Mouse (Mus musculus) myocyte (in vitro differentiated cells): Measurements from ENCODE around the gene Gjd2. TPM values are rescaled to one million over a fixed set of nuclear protein-coding genes. Genes with fewer than 3 reads are reported as not detected.

Experiments
- H3K27me3 ChIP-seq: one replicate; pipeline ENCODE4 v1.6.1; 2011; ENCODE audit not compliant: control insufficient read depth, insufficient read depth, insufficient read length
- H3K36me3 ChIP-seq: one replicate; pipeline ENCODE4 v1.6.1; 2011; ENCODE audit not compliant: control insufficient read depth, insufficient read depth
- H3K4me2 ChIP-seq: one replicate; pipeline ENCODE4 v1.6.1; 2011; ENCODE audit warnings: low read depth, control low read depth
- H3K4me3 ChIP-seq: one replicate; pipeline ENCODE4 v1.5.1; 2011; ENCODE audit warnings: mild to moderate bottlenecking, control low read depth, moderate library complexity
- H3K79me2 ChIP-seq: one replicate; pipeline ENCODE4 v1.6.1; 2011; ENCODE audit not compliant: control insufficient read depth, insufficient read depth
- H3ac ChIP-seq: one replicate; pipeline ENCODE4 v1.6.1; 2011; ENCODE audit not compliant: control insufficient read depth, insufficient read length
- CEBPB ChIP-seq: IDR thresholded peaks from 2 replicates; pipeline ENCODE4 v1.6.1; 2011; ENCODE audit warnings: mild to moderate bottlenecking, moderate library complexity; ENCODE audit not compliant: poor library complexity, insufficient read depth, severe bottlenecking
- E2F4 ChIP-seq: IDR thresholded peaks from one replicate; pipeline ENCODE4 v1.6.1; 2011; ENCODE audit warnings: mild to moderate bottlenecking, control low read depth, moderate library complexity; ENCODE audit not compliant: insufficient read depth
- MAX ChIP-seq: IDR thresholded peaks from one replicate; pipeline ENCODE4 v1.6.1; 2011; ENCODE audit warnings: low read depth, mild to moderate bottlenecking, control low read depth
- MYOD1 ChIP-seq, 3 experiments: IDR thresholded peaks; one replicate each; pipeline ENCODE4 v1.6.1; 2011; ENCODE audit warnings: control low read depth in 2 of 3, low read depth in 2 of 3, mild to moderate bottlenecking in 2 of 3, moderate library complexity in 1 of 3; ENCODE audit not compliant: insufficient read length in 2 of 3, control insufficient read depth in 1 of 3
- MYOG ChIP-seq, 3 experiments: IDR thresholded peaks; one replicate each; pipeline ENCODE4 v1.6.1; 2011; ENCODE audit warnings: control low read depth in 2 of 3, low read depth in 2 of 3, mild to moderate bottlenecking in 2 of 3; ENCODE audit not compliant: insufficient read length in 2 of 3, control insufficient read depth in 1 of 3, insufficient read depth in 1 of 3
- POLR2A ChIP-seq: IDR thresholded peaks from one replicate; pipeline ENCODE4 v1.6.1; 2011; ENCODE audit warnings: low read depth, mild to moderate bottlenecking, control low read depth, moderate library complexity; ENCODE audit not compliant: insufficient read length
- POLR2AphosphoS2 ChIP-seq: IDR thresholded peaks from one replicate; pipeline ENCODE4 v1.6.1; 2011; ENCODE audit warnings: low read depth, control low read depth; ENCODE audit not compliant: insufficient read length
- REST ChIP-seq: IDR thresholded peaks from one replicate; pipeline ENCODE4 v1.6.1; 2011; ENCODE audit warnings: mild to moderate bottlenecking, control low read depth, moderate library complexity; ENCODE audit not compliant: insufficient read depth, insufficient read length
- SRF ChIP-seq: IDR thresholded peaks from one replicate; pipeline ENCODE4 v1.6.1; 2011; ENCODE audit warnings: low read depth; ENCODE audit not compliant: control insufficient read depth, insufficient read length
- TCF12 ChIP-seq: IDR thresholded peaks from one replicate; pipeline ENCODE4 v1.6.1; 2011; ENCODE audit warnings: mild to moderate bottlenecking, control low read depth; ENCODE audit not compliant: poor library complexity, insufficient read depth, severe bottlenecking
- TCF3 ChIP-seq: IDR thresholded peaks from one replicate; pipeline ENCODE4 v1.6.1; 2011; ENCODE audit warnings: low read depth, control low read depth; ENCODE audit not compliant: insufficient read length
- USF1 ChIP-seq: IDR thresholded peaks from one replicate; pipeline ENCODE4 v1.6.1; 2011; ENCODE audit warnings: low read depth, mild to moderate bottlenecking, control low read depth, moderate library complexity
- polyA plus RNA-seq: library from polyadenylated mRNA; unstranded; fragments of >200 nt; fragmentation: generic; extraction: Trizol; gene quantifications from one replicate; pipeline ENCODE4 v1.2.1, GENCODE M21; 2012; ENCODE audit warnings: missing spikeins

Gene Gjd2
- polyA plus RNA-seq, 1 experiment = not detected

- TF ChIP-seq POLR2AphosphoS2 = no peak
- no peak for TF ChIP-seq MYOD1 (IDR thresholded peaks at IDR 0.05; ENCODE audit: control insufficient read depth in 1 of 3, insufficient read length in 2 of 3, low read depth in 2 of 3)
- TF ChIP-seq MYOG (IDR thresholded peaks at IDR 0.05; ENCODE audit: control insufficient read depth in 1 of 3, insufficient read depth in 1 of 3, insufficient read length in 2 of 3, low read depth in 2 of 3) = no peak
- TF ChIP-seq USF1 = no peak
- no peak for TF ChIP-seq REST
- H3K27me3 ChIP-seq = peaks cover 15% of the 10 kb centered on the region
- no peak overlapping the region for H3K4me3 ChIP-seq
- no peak overlapping the region for H3K4me2 ChIP-seq
- no peaks in the 10 kb centered on the region for H3K36me3 ChIP-seq
- H3ac ChIP-seq = no peak overlapping the region
- H3K79me2 ChIP-seq = no peaks in the 10 kb centered on the region
Observed at GRCm38 (mm10) chr2:114023383-114023782, 10.0 kb upstream of the Gjd2 start.

- Histone ChIP-seq H3K27me3 (peaks cover 27% of the 10 kb centered on the region), H3K4me3 (no peak overlapping the region), H3K79me2 (no peaks in the 10 kb centered on the region), H3K36me3 (no peaks in the 10 kb centered on the region), H3K4me2 (no peak overlapping the region), H3ac (no peak overlapping the region)
- TF ChIP-seq E2F4 = no peak
- no peak for TF ChIP-seq POLR2AphosphoS2
- TF ChIP-seq REST = no peak
- TF ChIP-seq TCF12 = no peak
- TF ChIP-seq MAX = no peak
- no peak for TF ChIP-seq SRF
- no peak for TF ChIP-seq MYOD1 (IDR thresholded peaks at IDR 0.05; ENCODE audit: control insufficient read depth in 1 of 3, insufficient read length in 2 of 3, low read depth in 2 of 3)
- no peak for TF ChIP-seq MYOG (IDR thresholded peaks at IDR 0.05; ENCODE audit: control insufficient read depth in 1 of 3, insufficient read depth in 1 of 3, insufficient read length in 2 of 3, low read depth in 2 of 3)
- TF ChIP-seq TCF3 = no peak
- no peak for TF ChIP-seq CEBPB
- TF ChIP-seq POLR2A = no peak
- no peak for TF ChIP-seq USF1
Observed at GRCm38 (mm10) chr2:114020210-114020563, 6.8 kb upstream of the Gjd2 start.

- no peaks in the 10 kb centered on the region for H3K36me3 ChIP-seq
- no peak overlapping the region for H3ac ChIP-seq
- H3K4me2 ChIP-seq = no peak overlapping the region
- H3K4me3 ChIP-seq = no peak overlapping the region
- no peaks in the 10 kb centered on the region for H3K79me2 ChIP-seq
- peaks cover 29% of the 10 kb centered on the region for H3K27me3 ChIP-seq
- TF ChIP-seq E2F4 = no peak
- no peak for TF ChIP-seq USF1
- TF ChIP-seq REST = no peak
- TF ChIP-seq POLR2AphosphoS2 = no peak
- TF ChIP-seq MYOD1 (IDR thresholded peaks at IDR 0.05; ENCODE audit: control insufficient read depth in 1 of 3, insufficient read length in 2 of 3, low read depth in 2 of 3) = no peak
- no peak for TF ChIP-seq POLR2A
- TF ChIP-seq TCF3 = no peak
- TF ChIP-seq MYOG (IDR thresholded peaks at IDR 0.05; ENCODE audit: control insufficient read depth in 1 of 3, insufficient read depth in 1 of 3, insufficient read length in 2 of 3, low read depth in 2 of 3) = no peak
Observed at GRCm38 (mm10) chr2:114019474-114020209, 6.2 kb upstream of the Gjd2 start.

GRCm38 (mm10) chr2:114018136-114018535 is 4.7 kb upstream of the Gjd2 start:
- Histone ChIP-seq H3K36me3 (no peaks in the 10 kb centered on the region), H3ac (no peak overlapping the region), H3K27me3 (peaks cover 32% of the 10 kb centered on the region), H3K79me2 (no peaks in the 10 kb centered on the region), H3K4me3 (no peak overlapping the region), H3K4me2 (no peak overlapping the region)
- TF ChIP-seq REST (no peak), CEBPB (no peak), USF1 (no peak), MAX (no peak), E2F4 (no peak), MYOG (IDR thresholded peaks at IDR 0.05; ENCODE audit: control insufficient read depth in 1 of 3, insufficient read depth in 1 of 3, insufficient read length in 2 of 3, low read depth in 2 of 3) (no peak), TCF3 (no peak), TCF12 (no peak), POLR2AphosphoS2 (no peak), SRF (no peak), MYOD1 (IDR thresholded peaks at IDR 0.05; ENCODE audit: control insufficient read depth in 1 of 3, insufficient read length in 2 of 3, low read depth in 2 of 3) (no peak)

GRCm38 (mm10) chr2:114014839-114015238 is 1.4 kb upstream of the Gjd2 start:
- no peak overlapping the region for H3K4me3 ChIP-seq
- no peak overlapping the region for H3ac ChIP-seq
- H3K27me3 ChIP-seq = peaks cover 36% of the 10 kb centered on the region
- H3K36me3 ChIP-seq = no peaks in the 10 kb centered on the region
- H3K4me2 ChIP-seq = no peak overlapping the region
- H3K79me2 ChIP-seq = no peaks in the 10 kb centered on the region
- TF ChIP-seq TCF3 = no peak
- TF ChIP-seq REST = no peak
- TF ChIP-seq CEBPB = no peak
- no peak for TF ChIP-seq POLR2AphosphoS2
- no peak for TF ChIP-seq USF1
- no peak for TF ChIP-seq POLR2A
- TF ChIP-seq TCF12 = no peak
- TF ChIP-seq MYOG (IDR thresholded peaks at IDR 0.05; ENCODE audit: control insufficient read depth in 1 of 3, insufficient read depth in 1 of 3, insufficient read length in 2 of 3, low read depth in 2 of 3) = no peak
- no peak for TF ChIP-seq SRF
- no peak for TF ChIP-seq MAX
